Mouse (Mus musculus) G1E (cell line): ENCODE data around the gene Tor4a. TPM values are rescaled to one million over a fixed set of nuclear protein-coding genes. Genes with fewer than 3 reads are reported as not detected.

Experiments used
- ATAC-seq: 2 replicates; pipeline ENCODE4 v1.8.0; 2016; ENCODE audit warnings: mild to moderate bottlenecking; ENCODE audit not compliant: insufficient number of reproducible peaks, poor library complexity, low FRiP score, severe bottlenecking; ENCODE audit errors: extremely low read depth
- DNase-seq: peaks from one replicate; pipeline ENCODE4 v3.0.0; 2012; ENCODE audit warnings: low spot score
- H3K27me3 ChIP-seq: 2 replicates; pipeline ENCODE4 v1.6.1; 2012; ENCODE audit warnings: mild to moderate bottlenecking, low read length, inconsistent platforms; ENCODE audit not compliant: insufficient read depth
- H3K36me3 ChIP-seq: replicated peaks from 2 replicates; pipeline ENCODE3; 2012; ENCODE audit warnings: mild to moderate bottlenecking, inconsistent platforms
- H3K4me1 ChIP-seq: 2 replicates; pipeline ENCODE4 v1.6.1; 2012; ENCODE audit warnings: low read depth, low read length, inconsistent platforms, mixed read lengths; ENCODE audit not compliant: insufficient read depth
- H3K4me3 ChIP-seq: 2 replicates; pipeline ENCODE4 v1.5.1; 2012; ENCODE audit warnings: low read depth, mild to moderate bottlenecking, inconsistent platforms, low read length, moderate library complexity, mixed read lengths
- H3K9me3 ChIP-seq: replicated peaks from 2 replicates; pipeline ENCODE4 v1.6.1; 2012; ENCODE audit warnings: inconsistent platforms
- CTCF ChIP-seq: IDR thresholded peaks from 2 replicates; pipeline ENCODE4 v1.5.1; 2012; ENCODE audit warnings: low read depth, low read length, inconsistent platforms, mixed read lengths
- GATA1 ChIP-seq: IDR thresholded peaks from 2 replicates; pipeline ENCODE4 v1.6.1; 2012; ENCODE audit warnings: borderline replicate concordance, low read length, inconsistent platforms, mixed read lengths
- GATA2 ChIP-seq: IDR thresholded peaks from 2 replicates; pipeline ENCODE4 v1.6.1; 2012; ENCODE audit warnings: low read depth, low read length, inconsistent platforms, borderline replicate concordance
- POLR2AphosphoS5 ChIP-seq: IDR thresholded peaks from 2 replicates; pipeline ENCODE4 v1.6.1; 2012; ENCODE audit warnings: low read depth, low read length, inconsistent platforms; ENCODE audit not compliant: insufficient replicate concordance
- TAL1 ChIP-seq: conservative IDR thresholded peaks from 2 replicates; pipeline ENCODE4 v1.6.1; 2012; ENCODE audit warnings: low read depth, low read length, inconsistent platforms, mixed read lengths
- polyA plus RNA-seq: library from polyadenylated mRNA; stranded (reverse); fragments of >175 nt; gene quantifications from 2 replicates; pipeline ENCODE4 v1.2.3, GENCODE M21; 2012
- total RNA-seq, 2 experiments: library from RNA; stranded (forward) in 1 of 2; stranded (reverse) in 1 of 2; fragments of 200-1000 nt in 1 of 2; fragments of >200 nt in 1 of 2; fragmentation: Nextera tagmentation in 1 of 2; gene quantifications; 2 replicates each; pipeline ENCODE4 v1.2.3; 2014 to 2017

Gene Tor4a
- total and polyA plus RNA-seq, 3 experiments = 12.3 to 33.8 (median 17.2) TPM

- Histone ChIP-seq H3K36me3 (peaks cover 4% of the 10 kb centered on the region), H3K4me1 (peaks cover 97% of the 10 kb centered on the region), H3K27me3 (peaks cover 48% of the 10 kb centered on the region), H3K4me3 (peak within 1 kb of the TSS; percentile 61; the same call in 1 of the 2 replicates), H3K9me3 (no peaks in the 10 kb centered on the region)
- ATAC-seq (no peak), DNase-seq (no peak)
- TF ChIP-seq CTCF (no peak), GATA2 (no peak), TAL1 (no peak), POLR2AphosphoS5 (no peak), GATA1 (no peak)
Measured at GRCm38 (mm10) chr2:25234050-25234449, 37.4 kb upstream of the Tor4a start, which contains the start of gene Slc34a3. Slc34a3 (minus strand) TSS chr2:25234364.

GRCm38 (mm10) chr2:25233421-25233820, 36.7 kb upstream of the Tor4a start:
- ATAC-seq (peak; percentile 64), DNase-seq (peak; percentile 82)
- Histone ChIP-seq H3K4me1 (peaks cover 99% of the 10 kb centered on the region), H3K36me3 (peaks cover 4% of the 10 kb centered on the region), H3K4me3 (peak overlapping the region; percentile 61; the same call in 1 of the 2 replicates), H3K27me3 (peaks cover 44% of the 10 kb centered on the region), H3K9me3 (no peaks in the 10 kb centered on the region)
- peak; percentile 89 for TF ChIP-seq TAL1
- TF ChIP-seq POLR2AphosphoS5 = no peak

- peaks cover 97% of the 10 kb centered on the region for H3K4me1 ChIP-seq
- TF ChIP-seq TAL1 (no peak), POLR2AphosphoS5 (no peak), CTCF (no peak), GATA2 (no peak), GATA1 (no peak)
- H3K4me3 ChIP-seq = peak overlapping the region; percentile 0; the same call in 1 of the 2 replicates
- DNase-seq = no peak
- peaks cover 7% of the 10 kb centered on the region for H3K36me3 ChIP-seq
- ATAC-seq = no peak
- H3K9me3 ChIP-seq = no peaks in the 10 kb centered on the region
- H3K27me3 ChIP-seq = peaks cover 26% of the 10 kb centered on the region
Measured at GRCm38 (mm10) chr2:25231038-25231437, 34.4 kb upstream of the Tor4a start.

- DNase-seq = no peak
- H3K4me3 ChIP-seq = no peak overlapping the region
- peaks cover 7% of the 10 kb centered on the region for H3K36me3 ChIP-seq
- peaks cover 97% of the 10 kb centered on the region for H3K4me1 ChIP-seq
- no peak for ATAC-seq
- H3K27me3 ChIP-seq = peaks cover 22% of the 10 kb centered on the region
- no peaks in the 10 kb centered on the region for H3K9me3 ChIP-seq
- no peak for TF ChIP-seq TAL1
- no peak for TF ChIP-seq GATA2
- no peak for TF ChIP-seq GATA1
Measured at GRCm38 (mm10) chr2:25230581-25230980, 33.9 kb upstream of the Tor4a start.

GRCm38 (mm10) chr2:25229582-25229981, 32.9 kb upstream of the Tor4a start:
- Histone ChIP-seq H3K4me3 (no peak overlapping the region), H3K9me3 (no peaks in the 10 kb centered on the region), H3K4me1 (peaks cover 91% of the 10 kb centered on the region), H3K36me3 (peaks cover 7% of the 10 kb centered on the region), H3K27me3 (peaks cover 22% of the 10 kb centered on the region)
- TF ChIP-seq GATA1 = no peak
- no peak for TF ChIP-seq TAL1
- TF ChIP-seq POLR2AphosphoS5 = no peak
- no peak for TF ChIP-seq CTCF
- TF ChIP-seq GATA2 = no peak
- DNase-seq (no peak), ATAC-seq (no peak)

GRCm38 (mm10) chr2:25228995-25229530, 32.4 kb upstream of the Tor4a start:
- H3K36me3 ChIP-seq = peaks cover 9% of the 10 kb centered on the region
- H3K4me1 ChIP-seq = peaks cover 85% of the 10 kb centered on the region
- H3K4me3 ChIP-seq = no peak overlapping the region; the same call in 1 of the 2 replicates
- no peak for TF ChIP-seq CTCF
- TF ChIP-seq GATA2 = no peak
- peaks cover 22% of the 10 kb centered on the region for H3K27me3 ChIP-seq
- DNase-seq (no peak), ATAC-seq (no peak)
- no peaks in the 10 kb centered on the region for H3K9me3 ChIP-seq
